Mouse (Mus musculus) lung, embryonic 15.5 days (tissue): ENCODE data around the gene Rbm6. TPM values are rescaled to one million over a fixed set of nuclear protein-coding genes. Genes with fewer than 3 reads are reported as not detected.

Source experiments
- ATAC-seq: fragments of 200-750 bp; cut with Nextera tagmentation; 2 replicates; pipeline ENCODE4 v1.8.0; 2017; ENCODE audit warnings: moderate number of reproducible peaks, borderline replicate concordance; ENCODE audit not compliant: low FRiP score, low TSS enrichment; ENCODE audit errors: extremely low read depth
- H3K27ac ChIP-seq: fragments of 300-500 bp; sonication (generic); 2 replicates; pipeline ENCODE4 v1.5.1; 2015; ENCODE audit warnings: moderate library complexity, mild to moderate bottlenecking, inconsistent platforms
- H3K27me3 ChIP-seq: fragments of 300-500 bp; sonication (generic); 2 replicates; pipeline ENCODE4 v1.6.1; 2015; ENCODE audit warnings: inconsistent platforms
- H3K36me3 ChIP-seq: fragments of 300-500 bp; sonication (generic); 2 replicates; pipeline ENCODE4 v1.6.1; 2015; ENCODE audit warnings: inconsistent platforms
- H3K4me1 ChIP-seq: fragments of 300-500 bp; sonication (generic); 2 replicates; pipeline ENCODE4 v1.6.1; 2015; ENCODE audit warnings: inconsistent platforms
- H3K4me2 ChIP-seq: fragments of 300-500 bp; sonication (generic); 2 replicates; pipeline ENCODE4 v1.6.1; 2015; ENCODE audit warnings: inconsistent platforms, mild to moderate bottlenecking, moderate library complexity
- H3K4me3 ChIP-seq: fragments of 300-500 bp; sonication (generic); 2 replicates; pipeline ENCODE4 v1.5.1; 2015; ENCODE audit warnings: mild to moderate bottlenecking, inconsistent platforms
- H3K9ac ChIP-seq: fragments of 300-500 bp; sonication (generic); 2 replicates; pipeline ENCODE4 v1.6.1; 2015; ENCODE audit warnings: inconsistent platforms
- H3K9me3 ChIP-seq: fragments of 300-500 bp; sonication (generic); 2 replicates; pipeline ENCODE4 v1.6.1; 2016; ENCODE audit warnings: inconsistent platforms
- WGBS: fragments of 180-500 bp; shearing (Covaris S2); methylation state at CpG from one replicate; pipeline ENCODE4 v1.1.7; 2015; 5-methylcytosine and 5-hydroxymethylcytosine counted together
- polyA plus RNA-seq: library from polyadenylated mRNA; unstranded; fragments of >200 nt; fragmentation: Nextera tagmentation; extraction: Ambion mirVana; gene quantifications from 2 replicates; pipeline ENCODE4 v1.2.1, GENCODE M21; 2015

The Rbm6 gene
- polyA plus RNA-seq, 1 experiment from 2014 or later, result 74.0 TPM

- Histone ChIP-seq H3K27ac (peak overlapping the region; percentile 47; the same call in 1 of the 2 replicates), H3K9ac (no peak overlapping the region), H3K4me1 (peaks cover 37% of the 10 kb centered on the region), H3K27me3 (peaks cover 22% of the 10 kb centered on the region), H3K36me3 (no peaks in the 10 kb centered on the region), H3K4me3 (no peak overlapping the region), H3K9me3 (no peaks in the 10 kb centered on the region), H3K4me2 (no peak overlapping the region)
- 1% methylated on average over 4 of the region's 4 CpGs for WGBS
- peak; percentile 19; the same call in 1 of the 2 replicates for ATAC-seq
Observed at GRCm38 (mm10) chr9:107904726-107905125, 31.7 kb upstream of the Rbm6 start.

- no peak overlapping the region for H3K27ac ChIP-seq
- H3K4me1 ChIP-seq, result peaks cover 11% of the 10 kb centered on the region
- peaks cover 12% of the 10 kb centered on the region; the same call in 1 of the 2 replicates for H3K27me3 ChIP-seq
- H3K36me3 ChIP-seq, result no peaks in the 10 kb centered on the region; the same call in 1 of the 2 replicates
- H3K9ac ChIP-seq, result no peak overlapping the region
- no peak for ATAC-seq
- 20% methylated on average over 17 of the region's 17 CpGs for WGBS
- no peaks in the 10 kb centered on the region for H3K9me3 ChIP-seq
- peak overlapping the region; percentile 27; the same call in 1 of the 2 replicates for H3K4me3 ChIP-seq
- peak overlapping the region; percentile 59 for H3K4me2 ChIP-seq
Observed at GRCm38 (mm10) chr9:107901627-107901914, 28.5 kb upstream of the Rbm6 start.

GRCm38 (mm10) chr9:107900840-107901626 is 28.0 kb upstream of the Rbm6 start:
- Histone ChIP-seq H3K4me1 (peaks cover 6% of the 10 kb centered on the region), H3K9me3 (no peaks in the 10 kb centered on the region), H3K36me3 (no peaks in the 10 kb centered on the region; the same call in 1 of the 2 replicates), H3K4me3 (peak overlapping the region; percentile 27), H3K27me3 (peaks cover 12% of the 10 kb centered on the region; the same call in 1 of the 2 replicates), H3K27ac (no peak overlapping the region), H3K4me2 (peak overlapping the region; percentile 59), H3K9ac (peak overlapping the region; percentile 15)
- WGBS, result 9% methylated on average over 44 of the region's 44 CpGs
- 0 out of 2 replicates have a peak, but pooled peaks have one; percentile 19 for ATAC-seq

GRCm38 (mm10) chr9:107899855-107900254 is 26.8 kb upstream of the Rbm6 start:
- H3K9me3 ChIP-seq, result no peaks in the 10 kb centered on the region
- WGBS, result 80% methylated on average over 12 of the region's 12 CpGs
- ATAC-seq, result no peak
- no peaks in the 10 kb centered on the region; the same call in 1 of the 2 replicates for H3K36me3 ChIP-seq
- no peak overlapping the region for H3K27ac ChIP-seq
- peaks cover 12% of the 10 kb centered on the region; the same call in 1 of the 2 replicates for H3K27me3 ChIP-seq
- no peak overlapping the region for H3K4me3 ChIP-seq
- no peak overlapping the region for H3K9ac ChIP-seq
- H3K4me1 ChIP-seq, result 0 out of 2 replicates have a peak, but pooled peaks cover under 1% of the 10 kb centered on the region
- no peak overlapping the region for H3K4me2 ChIP-seq

- H3K4me3 ChIP-seq, result no peak overlapping the region
- H3K9me3 ChIP-seq, result no peaks in the 10 kb centered on the region
- WGBS, result 85% methylated on average over 10 of the region's 10 CpGs
- H3K4me2 ChIP-seq, result no peak overlapping the region
- H3K27me3 ChIP-seq, result peaks cover 12% of the 10 kb centered on the region; the same call in 1 of the 2 replicates
- no peak overlapping the region for H3K9ac ChIP-seq
- H3K27ac ChIP-seq, result no peak overlapping the region
- H3K36me3 ChIP-seq, result no peaks in the 10 kb centered on the region; the same call in 1 of the 2 replicates
- no peaks in the 10 kb centered on the region for H3K4me1 ChIP-seq
- no peak for ATAC-seq
Observed at GRCm38 (mm10) chr9:107898563-107898962, 25.5 kb upstream of the Rbm6 start.

GRCm38 (mm10) chr9:107891023-107891422 is 18.0 kb upstream of the Rbm6 start:
- Histone ChIP-seq H3K9ac (no peak overlapping the region), H3K4me3 (no peak overlapping the region), H3K27me3 (peaks cover 8% of the 10 kb centered on the region), H3K27ac (no peak overlapping the region), H3K9me3 (no peaks in the 10 kb centered on the region), H3K4me1 (peaks cover 25% of the 10 kb centered on the region), H3K4me2 (no peak overlapping the region), H3K36me3 (no peaks in the 10 kb centered on the region)
- ATAC-seq, result no peak
- WGBS, result 100% methylated on average over 1 of the region's 1 CpGs

- 65% methylated on average over 6 of the region's 6 CpGs for WGBS
- Histone ChIP-seq H3K4me1 (peaks cover 25% of the 10 kb centered on the region), H3K9ac (no peak overlapping the region)
Observed at GRCm38 (mm10) chr9:107890260-107890659, 17.2 kb upstream of the Rbm6 start.

GRCm38 (mm10) chr9:107888267-107888850 is 15.3 kb upstream of the Rbm6 start:
- WGBS, result under 1% methylated on average over 18 of the region's 18 CpGs
- peak overlapping the region; percentile 91 for H3K4me3 ChIP-seq
- H3K9ac ChIP-seq, result peak overlapping the region; percentile 81
- H3K9me3 ChIP-seq, result no peaks in the 10 kb centered on the region
- H3K27me3 ChIP-seq, result peaks cover 8% of the 10 kb centered on the region
- H3K4me2 ChIP-seq, result peak overlapping the region; percentile 94
- H3K4me1 ChIP-seq, result peaks cover 25% of the 10 kb centered on the region
- H3K27ac ChIP-seq, result peak overlapping the region; percentile 57
- peak; percentile 70 for ATAC-seq
- no peaks in the 10 kb centered on the region for H3K36me3 ChIP-seq

More at GRCm38 (mm10) chr9:107890260-107890659, 17.2 kb upstream of the Rbm6 start:
- no peak for ATAC-seq
- no peaks in the 10 kb centered on the region for H3K9me3 ChIP-seq
- no peak overlapping the region for H3K4me2 ChIP-seq
- H3K4me3 ChIP-seq, result no peak overlapping the region
- peaks cover 8% of the 10 kb centered on the region for H3K27me3 ChIP-seq
- H3K36me3 ChIP-seq, result no peaks in the 10 kb centered on the region
- no peak overlapping the region for H3K27ac ChIP-seq

GRCm38 (mm10) chr9:107887804-107888266 is 14.8 kb upstream of the Rbm6 start, which contains the start of gene Mon1a:
Gene Mon1a, plus strand, starts transcription at chr9:107888151.
- H3K9me3 ChIP-seq, result no peaks in the 10 kb centered on the region
- peak; percentile 96 for ATAC-seq
- H3K4me1 ChIP-seq, result peaks cover 25% of the 10 kb centered on the region
- peak within 1 kb of the TSS; percentile 91 for H3K4me3 ChIP-seq
- H3K27ac ChIP-seq, result peak within 1 kb of the TSS; percentile 57
- 1% methylated on average over 28 of the region's 28 CpGs for WGBS
- H3K36me3 ChIP-seq, result no peaks in the 10 kb centered on the region
- peak within 1 kb of the TSS; percentile 94 for H3K4me2 ChIP-seq
- peaks cover 8% of the 10 kb centered on the region for H3K27me3 ChIP-seq
- peak within 1 kb of the TSS; percentile 81 for H3K9ac ChIP-seq

- no peak for ATAC-seq
- WGBS, result 56% methylated on average over 4 of the region's 4 CpGs
Observed at GRCm38 (mm10) chr9:107880411-107880810, 7.4 kb upstream of the Rbm6 start.

GRCm38 (mm10) chr9:107872350-107873098 is 513 bp downstream of the Rbm6 start:
- H3K4me3 ChIP-seq, result peak overlapping the region; percentile 99
- peak overlapping the region; percentile 98 for H3K9ac ChIP-seq
- H3K4me1 ChIP-seq, result peaks cover 19% of the 10 kb centered on the region
- no peaks in the 10 kb centered on the region for H3K9me3 ChIP-seq
- H3K4me2 ChIP-seq, result peak overlapping the region; percentile 69
- under 1% methylated on average over 78 of the region's 80 CpGs for WGBS
- ATAC-seq, result peak; percentile 99
- no peaks in the 10 kb centered on the region for H3K27me3 ChIP-seq
- peaks cover 12% of the 10 kb centered on the region; the same call in 1 of the 2 replicates for H3K36me3 ChIP-seq
- H3K27ac ChIP-seq, result peak overlapping the region; percentile 97

More at GRCm38 (mm10) chr9:107880411-107880810, 7.4 kb upstream of the Rbm6 start:
- no peak overlapping the region for H3K9ac ChIP-seq
- H3K4me3 ChIP-seq, result no peak overlapping the region
- H3K36me3 ChIP-seq, result no peaks in the 10 kb centered on the region
- H3K9me3 ChIP-seq, result no peaks in the 10 kb centered on the region
- no peaks in the 10 kb centered on the region for H3K4me1 ChIP-seq
- no peak overlapping the region for H3K4me2 ChIP-seq
- H3K27ac ChIP-seq, result no peak overlapping the region
- H3K27me3 ChIP-seq, result no peaks in the 10 kb centered on the region
